Mouse (Mus musculus): ENCODE measurements around the gene Zfp639. TPM values are rescaled to one million over a fixed set of nuclear protein-coding genes. Genes with fewer than 3 reads are reported as not detected.

Gene Zfp639
- polyA plus RNA-seq, 1 experiment = 53.5 TPM

GRCm38 (mm10) chr3:32530041-32530440 lies 20.0 kb downstream of the Zfp639 start:
- Histone ChIP-seq H3K4me3 (replicated peaks; ENCODE audit: insufficient read depth, low read depth, low read length) (peak overlapping the region; percentile 77), H3K27me3 (ENCODE audit: control insufficient read depth, insufficient read depth, low read length) (no peaks in the 10 kb centered on the region), H3K27ac (ENCODE audit: insufficient read depth, low read length) (no peak overlapping the region), H3K4me1 (ENCODE audit: control insufficient read depth, insufficient read depth, low read length) (no peaks in the 10 kb centered on the region; the same call in 1 of the 2 replicates)
- no peak for DNase-seq
- TF ChIP-seq POLR2A (IDR thresholded peaks at IDR 0.05; ENCODE audit: borderline replicate concordance, insufficient read depth, low read length) (no peak), CTCF (IDR thresholded peaks at IDR 0.05; ENCODE audit: borderline replicate concordance, insufficient read depth, low read depth, low read length) (no peak)
- WGBS = 17% methylated on average over 5 of the region's 5 CpGs

GRCm38 (mm10) chr3:32535692-32536091 lies 25.6 kb downstream of the Zfp639 start:
- no peak for DNase-seq
- TF ChIP-seq POLR2A (IDR thresholded peaks at IDR 0.05; ENCODE audit: borderline replicate concordance, insufficient read depth, low read length) (no peak), CTCF (IDR thresholded peaks at IDR 0.05; ENCODE audit: borderline replicate concordance, insufficient read depth, low read depth, low read length) (no peak)
- 68% methylated on average over 1 of the region's 1 CpGs for WGBS
- H3K4me3 ChIP-seq (replicated peaks; ENCODE audit: insufficient read depth, low read depth, low read length) = no peak overlapping the region
- no peaks in the 10 kb centered on the region for H3K27me3 ChIP-seq (ENCODE audit: control insufficient read depth, insufficient read depth, low read length)
- H3K27ac ChIP-seq (ENCODE audit: insufficient read depth, low read length) = no peak overlapping the region
- peaks cover 4% of the 10 kb centered on the region for H3K4me1 ChIP-seq (ENCODE audit: control insufficient read depth, insufficient read depth, low read length)

DNA sequence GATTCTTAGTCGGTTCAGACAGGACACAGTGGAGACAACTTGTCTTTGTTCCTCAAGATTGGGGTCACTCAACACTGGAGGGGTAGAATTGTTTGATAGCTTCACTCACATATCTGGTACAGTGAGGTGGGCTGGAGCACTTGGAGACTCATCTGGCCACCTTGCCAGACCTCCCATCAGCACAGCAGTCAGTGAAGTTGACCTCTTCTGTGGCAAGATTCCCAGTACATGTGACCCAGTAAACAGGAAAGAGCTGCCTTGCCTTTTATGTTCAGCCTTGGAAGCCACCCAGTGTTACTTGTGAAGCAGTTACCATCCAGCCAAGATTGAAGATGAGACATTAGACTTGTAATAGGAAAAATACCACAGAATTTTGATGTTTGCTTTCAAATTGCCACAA lies 27.5 kb downstream of the Zfp639 start:
- H3K4me3 ChIP-seq (replicated peaks; ENCODE audit: insufficient read depth, low read depth, low read length) = no peak overlapping the region
- H3K27me3 ChIP-seq (ENCODE audit: control insufficient read depth, insufficient read depth, low read length) = no peaks in the 10 kb centered on the region
- WGBS = 38% methylated on average over 1 of the region's 1 CpGs
- TF ChIP-seq POLR2A (IDR thresholded peaks at IDR 0.05; ENCODE audit: borderline replicate concordance, insufficient read depth, low read length) (no peak), CTCF (IDR thresholded peaks at IDR 0.05; ENCODE audit: borderline replicate concordance, insufficient read depth, low read depth, low read length) (no peak)
- H3K27ac ChIP-seq (ENCODE audit: insufficient read depth, low read length) = peak overlapping the region; percentile 66; the same call in 1 of the 2 replicates
- peaks cover 4% of the 10 kb centered on the region for H3K4me1 ChIP-seq (ENCODE audit: control insufficient read depth, insufficient read depth, low read length)
- peak; percentile 46 to 74 for DNase-seq

- H3K4me3 ChIP-seq (replicated peaks; ENCODE audit: insufficient read depth, low read depth, low read length) = no peak overlapping the region
- DNase-seq = no peak
- H3K27ac ChIP-seq (ENCODE audit: insufficient read depth, low read length) = no peak overlapping the region; the same call in 1 of the 2 replicates
- TF ChIP-seq CTCF (IDR thresholded peaks at IDR 0.05; ENCODE audit: borderline replicate concordance, insufficient read depth, low read depth, low read length) (no peak), POLR2A (IDR thresholded peaks at IDR 0.05; ENCODE audit: borderline replicate concordance, insufficient read depth, low read length) (no peak)
- 94% methylated on average over 5 of the region's 5 CpGs for WGBS
- H3K4me1 ChIP-seq (ENCODE audit: control insufficient read depth, insufficient read depth, low read length) = peaks cover 4% of the 10 kb centered on the region
- H3K27me3 ChIP-seq (ENCODE audit: control insufficient read depth, insufficient read depth, low read length) = no peaks in the 10 kb centered on the region
These were observed 28.0 kb downstream of the Zfp639 start for GRCm38 (mm10) chr3:32538091-32538490.

DNA sequence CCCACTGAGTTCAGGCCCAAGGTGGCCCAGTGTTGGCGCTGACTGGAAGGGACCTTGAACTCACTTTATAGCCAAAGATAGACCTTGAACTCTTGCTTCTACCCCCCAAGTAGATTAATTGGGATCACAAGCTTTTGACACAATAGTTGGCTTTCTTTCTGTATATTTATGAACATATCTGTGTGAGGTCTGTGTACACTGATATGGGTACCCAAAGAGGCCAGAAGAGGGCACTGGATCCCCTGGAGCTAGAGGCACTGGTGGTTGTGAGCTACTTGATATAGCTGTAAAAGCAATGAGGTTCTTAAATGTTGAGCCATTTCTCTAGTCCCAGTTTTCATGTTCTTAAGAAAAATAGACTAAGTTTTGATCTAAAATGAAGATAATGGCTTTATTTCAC lies 43.0 kb downstream of the Zfp639 start:
- no peak overlapping the region for H3K4me3 ChIP-seq (replicated peaks; ENCODE audit: insufficient read depth, low read depth, low read length)
- TF ChIP-seq POLR2A (IDR thresholded peaks at IDR 0.05; ENCODE audit: borderline replicate concordance, insufficient read depth, low read length) (no peak), CTCF (IDR thresholded peaks at IDR 0.05; ENCODE audit: borderline replicate concordance, insufficient read depth, low read depth, low read length) (no peak)
- DNase-seq = no peak
- H3K27ac ChIP-seq (ENCODE audit: insufficient read depth, low read length) = no peak overlapping the region
- 90% methylated on average over 1 of the region's 1 CpGs for WGBS
- no peaks in the 10 kb centered on the region for H3K27me3 ChIP-seq (ENCODE audit: control insufficient read depth, insufficient read depth, low read length)
- no peaks in the 10 kb centered on the region for H3K4me1 ChIP-seq (ENCODE audit: control insufficient read depth, insufficient read depth, low read length)

GRCm38 (mm10) chr3:32563401-32563800 lies 53.3 kb downstream of the Zfp639 start:
- 84% methylated on average over 6 of the region's 6 CpGs for WGBS
- H3K27ac ChIP-seq (ENCODE audit: insufficient read depth, low read length) = no peak overlapping the region
- no peaks in the 10 kb centered on the region for H3K4me1 ChIP-seq (ENCODE audit: control insufficient read depth, insufficient read depth, low read length)
- no peak for TF ChIP-seq CTCF (IDR thresholded peaks at IDR 0.05; ENCODE audit: borderline replicate concordance, insufficient read depth, low read depth, low read length)
- TF ChIP-seq POLR2A (IDR thresholded peaks at IDR 0.05; ENCODE audit: borderline replicate concordance, insufficient read depth, low read length) = no peak
- no peak overlapping the region for H3K4me3 ChIP-seq (replicated peaks; ENCODE audit: insufficient read depth, low read depth, low read length)
- DNase-seq = no peak
- H3K27me3 ChIP-seq (ENCODE audit: control insufficient read depth, insufficient read depth, low read length) = no peaks in the 10 kb centered on the region

Other genes starting within 250 kb of the Zfp639 start
- gene Zmat3, start 144.2 kb upstream of the Zfp639 start, polyA plus RNA-seq (2012; rRNA removed) = 43.8 and 44.8 TPM in 2 replicates
- 29.0 and 29.7 TPM in 2 replicates for gene Pik3ca, start 112.6 kb upstream of the Zfp639 start, polyA plus RNA-seq (2012; rRNA removed)
- 0.05 TPM in 1 of 2 replicates, not detected in the other for gene Kcnmb3, start 18.0 kb upstream of the Zfp639 start, polyA plus RNA-seq (2012; rRNA removed)
- 134 and 143 TPM in 2 replicates for gene Mfn1, start 19.2 kb downstream of the Zfp639 start, polyA plus RNA-seq (2012; rRNA removed)
- gene Gnb4, start 106.3 kb downstream of the Zfp639 start, polyA plus RNA-seq (2012; rRNA removed) = 34.4 and 38.0 TPM in 2 replicates
- gene Actl6a, start 196.0 kb downstream of the Zfp639 start, polyA plus RNA-seq (2012; rRNA removed) = 23.5 and 24.2 TPM in 2 replicates
- 427 and 491 TPM in 2 replicates for gene Ndufb5, start 226.7 kb downstream of the Zfp639 start, polyA plus RNA-seq (2012; rRNA removed)
- gene Mrpl47, start 227.3 kb downstream of the Zfp639 start, polyA plus RNA-seq (2012; rRNA removed) = 17.1 and 18.5 TPM in 2 replicates

Measured in cerebellum, adult 2 months (tissue).